Mouse (Mus musculus): ENCODE results near the gene Frs3. TPM values are rescaled to one million over a fixed set of nuclear protein-coding genes. Genes with fewer than 3 reads are reported as not detected.
A peak's percentile ranks its signal among the peaks of the same experiment; 100 is the strongest.
"Not testable (repeated sequence)": the region's sequence is repeated elsewhere in the genome, so short reads cannot be mapped to it uniquely, and the experiment has no call there.

Gene Frs3
- 4.6 and 5.1 TPM in 2 replicates for polyA plus RNA-seq (2016; fragmentation: Nextera tagmentation; extraction: Ambion mirVana)

DNA sequence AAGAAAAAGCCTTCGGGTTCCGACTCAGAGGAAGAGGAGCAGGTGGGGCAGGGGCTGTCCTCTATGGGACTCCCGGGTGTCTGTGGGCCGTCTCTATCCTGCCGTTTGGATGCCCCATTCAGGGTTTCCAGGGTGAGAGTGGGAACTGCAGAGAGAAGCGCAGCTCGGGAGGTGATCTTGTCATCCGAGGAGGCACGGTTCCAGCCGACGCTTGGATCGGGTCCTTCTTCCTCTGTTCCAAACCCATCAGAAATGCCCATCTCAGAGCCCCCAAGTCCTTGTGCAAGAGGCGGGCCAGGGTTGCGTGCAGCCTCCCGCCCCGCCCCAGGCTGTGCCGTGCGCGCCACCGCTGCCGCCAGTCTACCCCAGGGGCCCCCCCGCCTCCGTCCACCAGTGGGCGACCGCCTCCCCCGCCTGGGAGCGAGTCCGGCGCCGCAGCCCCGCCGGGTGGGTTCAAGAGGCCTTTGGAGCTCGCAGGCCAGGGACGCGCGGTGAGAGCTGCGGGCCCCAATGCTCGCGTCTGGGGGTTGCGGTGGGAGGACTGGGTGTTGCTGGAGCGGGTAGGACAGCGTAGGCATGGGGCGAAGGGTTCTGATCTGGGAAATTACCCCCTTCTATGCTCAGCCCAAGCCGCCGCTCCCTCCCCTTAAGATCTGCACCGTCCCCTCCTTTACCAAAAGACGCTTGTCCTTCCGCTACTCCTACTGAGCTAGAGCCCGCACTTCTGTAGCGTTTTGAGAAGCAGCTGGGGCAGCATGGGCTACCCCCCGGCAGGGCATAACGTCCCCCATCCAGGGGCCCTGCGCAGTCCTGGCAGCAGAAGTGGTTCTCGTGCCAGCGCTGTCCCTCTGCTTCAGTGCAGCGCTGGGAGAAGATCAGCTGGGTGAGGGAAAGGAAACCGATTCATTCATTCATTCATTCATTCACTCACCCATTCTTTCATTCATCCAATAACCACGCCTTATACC lies at the start of gene Frs3:
Gene Frs3 (plus strand): TSS at position 423 of the 968 bp plus-strand sequence.
- ATAC-seq (ENCODE audit: insufficient number of reproducible peaks, low FRiP score) = peak; percentile 77
- H3K4me1 ChIP-seq (replicated peaks) = peaks cover 15% of the 10 kb centered on the region
- H3K27me3 ChIP-seq (replicated peaks) = peaks cover 29% of the 10 kb centered on the region; the same call in 1 of the 2 replicates
- no peaks in the 10 kb centered on the region for H3K9me3 ChIP-seq (replicated peaks)
- H3K36me3 ChIP-seq = peaks cover 21% of the 10 kb centered on the region
- WGBS = 3% methylated on average over 57 of the region's 58 CpGs
- H3K9ac ChIP-seq = peak within 1 kb of the TSS; percentile 80
- peak within 1 kb of the TSS; percentile 68 for H3K27ac ChIP-seq (ENCODE audit: poor library complexity, severe bottlenecking)
- peak within 1 kb of the TSS; percentile 98 for H3K4me2 ChIP-seq
- peak within 1 kb of the TSS; percentile 71 for H3K4me3 ChIP-seq

DNA sequence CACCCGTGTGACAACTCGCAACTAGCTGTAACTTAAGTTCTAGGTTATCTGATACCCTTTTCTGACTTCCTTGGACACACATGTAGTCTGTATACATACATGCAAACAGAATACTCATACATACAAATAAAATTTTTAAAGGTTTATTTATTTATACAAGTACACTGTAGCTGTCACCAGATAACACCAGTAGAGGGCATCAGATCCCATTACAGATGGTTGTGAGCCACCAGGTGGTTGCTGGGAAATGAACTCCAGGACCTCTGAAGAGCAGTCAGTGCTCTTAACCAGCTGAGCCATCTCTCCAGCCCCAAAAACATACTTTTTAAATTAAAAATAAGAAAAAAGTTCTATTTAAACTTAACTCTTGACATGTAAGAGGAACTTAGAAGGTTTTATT lies 45.8 kb upstream of the Frs3 start:
- no peak overlapping the region for H3K9ac ChIP-seq
- no peaks in the 10 kb centered on the region for H3K27me3 ChIP-seq (replicated peaks)
- no peak overlapping the region for H3K27ac ChIP-seq (ENCODE audit: poor library complexity, severe bottlenecking)
- WGBS = 81% methylated on average over 2 of the region's 2 CpGs
- no peak for ATAC-seq (ENCODE audit: insufficient number of reproducible peaks, low FRiP score)
- H3K4me1 ChIP-seq (replicated peaks) = peaks cover 2% of the 10 kb centered on the region; the same call in 1 of the 2 replicates
- H3K9me3 ChIP-seq (replicated peaks) = no peaks in the 10 kb centered on the region
- H3K4me3 ChIP-seq = no peak overlapping the region
- H3K4me2 ChIP-seq = no peak overlapping the region
- H3K36me3 ChIP-seq = no peaks in the 10 kb centered on the region

DNA sequence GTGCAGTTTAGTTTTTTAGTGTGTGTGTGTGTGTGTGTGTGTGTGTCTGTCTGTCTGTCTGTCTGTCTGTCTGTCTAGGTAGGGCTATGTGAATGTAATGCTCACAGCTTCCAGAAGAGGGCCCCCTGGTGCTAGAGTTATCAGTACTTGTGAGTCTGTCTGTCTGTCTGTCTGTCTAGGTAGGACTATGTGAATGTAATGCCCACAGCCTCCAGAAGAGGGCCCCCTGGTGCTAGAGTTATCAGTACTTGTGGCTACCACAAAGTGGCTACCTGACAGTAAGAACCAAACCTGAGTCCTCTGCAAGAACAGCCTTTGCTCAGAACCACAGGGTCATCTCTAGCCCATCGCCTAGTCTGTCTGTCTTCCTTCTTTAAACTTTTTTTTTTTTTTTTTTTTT lies 42.1 kb upstream of the Frs3 start:
- Histone ChIP-seq H3K4me1 (replicated peaks) (peaks cover 10% of the 10 kb centered on the region; the same call in 1 of the 2 replicates), H3K36me3 (peaks cover 3% of the 10 kb centered on the region; the same call in 1 of the 2 replicates), H3K27ac (ENCODE audit: poor library complexity, severe bottlenecking) (no peak overlapping the region), H3K4me2 (no peak overlapping the region), H3K27me3 (replicated peaks) (no peaks in the 10 kb centered on the region), H3K9me3 (replicated peaks) (no peaks in the 10 kb centered on the region), H3K4me3 (no peak overlapping the region), H3K9ac (no peak overlapping the region)
- ATAC-seq (ENCODE audit: insufficient number of reproducible peaks, low FRiP score) = no peak
- 85% methylated on average over 1 of the region's 1 CpGs for WGBS

DNA sequence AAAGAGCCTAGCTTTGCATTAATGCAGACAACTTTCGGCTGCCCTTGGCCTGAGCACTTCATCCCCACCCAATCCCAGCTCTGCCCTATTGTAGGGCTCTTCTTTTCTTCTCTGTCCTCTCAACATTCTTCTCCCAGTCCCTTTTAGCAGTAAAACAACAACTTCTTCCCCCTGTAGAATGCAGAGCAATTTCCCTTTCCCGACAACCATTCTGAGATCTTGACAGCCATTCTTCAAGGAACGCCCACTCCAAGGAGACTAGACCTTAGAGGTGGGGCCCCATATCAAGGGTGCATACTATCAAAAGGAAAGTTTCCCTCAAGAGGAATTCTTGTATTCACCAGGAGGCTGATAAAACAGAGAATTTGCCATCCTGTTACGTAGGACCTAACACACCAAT lies 39.9 kb upstream of the Frs3 start:
- WGBS = 59% methylated on average over 4 of the region's 4 CpGs

DNA sequence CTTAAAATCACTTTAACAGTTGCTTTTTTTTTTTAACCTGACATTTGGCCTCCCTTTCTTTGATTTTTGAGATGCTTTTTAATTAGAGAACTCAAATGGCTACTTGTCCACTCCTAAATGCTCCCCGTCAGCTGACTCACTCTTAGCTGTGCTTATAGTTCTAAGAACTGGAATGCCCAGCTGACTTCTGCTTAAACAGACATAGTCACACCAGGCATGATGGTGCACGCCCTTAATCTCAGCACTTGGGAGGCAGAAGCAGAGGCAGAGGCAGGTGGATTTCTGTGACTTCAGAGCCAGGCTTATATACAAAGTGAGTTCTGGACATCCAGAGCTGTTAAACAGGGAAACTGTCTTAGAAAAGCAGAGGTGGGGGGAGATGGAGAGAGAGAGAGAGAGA lies 36.9 kb upstream of the Frs3 start:
- Histone ChIP-seq H3K9ac (no peak overlapping the region), H3K4me2 (no peak overlapping the region), H3K27me3 (replicated peaks) (no peaks in the 10 kb centered on the region), H3K27ac (ENCODE audit: poor library complexity, severe bottlenecking) (no peak overlapping the region), H3K4me1 (replicated peaks) (peaks cover 10% of the 10 kb centered on the region; the same call in 1 of the 2 replicates), H3K9me3 (replicated peaks) (no peaks in the 10 kb centered on the region), H3K4me3 (no peak overlapping the region), H3K36me3 (peaks cover 10% of the 10 kb centered on the region; the same call in 1 of the 2 replicates)
- no peak for ATAC-seq (ENCODE audit: insufficient number of reproducible peaks, low FRiP score)
- WGBS = 81% methylated on average over 2 of the region's 2 CpGs

More for the DNA sequence above, 39.9 kb upstream of the Frs3 start:
- Histone ChIP-seq H3K4me3 (no peak overlapping the region), H3K27me3 (replicated peaks) (no peaks in the 10 kb centered on the region), H3K9me3 (replicated peaks) (no peaks in the 10 kb centered on the region), H3K36me3 (peaks cover 10% of the 10 kb centered on the region; the same call in 1 of the 2 replicates), H3K4me1 (replicated peaks) (peaks cover 10% of the 10 kb centered on the region; the same call in 1 of the 2 replicates), H3K4me2 (no peak overlapping the region), H3K9ac (no peak overlapping the region), H3K27ac (ENCODE audit: poor library complexity, severe bottlenecking) (no peak overlapping the region)
- no peak for ATAC-seq (ENCODE audit: insufficient number of reproducible peaks, low FRiP score)

DNA sequence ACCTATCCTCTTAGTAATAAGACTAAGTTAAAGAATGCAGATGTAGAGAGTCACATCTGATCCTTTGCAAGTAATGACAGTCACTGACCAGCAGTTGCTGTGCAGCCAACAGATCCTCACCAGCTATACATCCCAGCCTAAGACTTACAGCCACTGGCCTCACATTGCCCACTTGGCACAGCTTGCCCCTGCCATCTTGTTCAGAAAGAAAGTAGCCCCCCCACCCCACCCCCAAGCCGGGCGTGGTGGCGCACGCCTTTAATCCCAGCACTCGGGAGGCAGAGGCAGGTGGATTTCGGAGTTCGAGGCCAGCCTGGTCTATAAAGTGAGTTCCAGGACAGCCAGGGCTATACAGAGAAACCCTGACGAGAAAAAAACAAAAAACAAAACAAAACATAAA lies 34.5 kb upstream of the Frs3 start:
- ATAC-seq (ENCODE audit: insufficient number of reproducible peaks, low FRiP score); H3K9ac ChIP-seq: not testable (repeated sequence)
- WGBS = 94% methylated on average over 8 of the region's 8 CpGs

DNA sequence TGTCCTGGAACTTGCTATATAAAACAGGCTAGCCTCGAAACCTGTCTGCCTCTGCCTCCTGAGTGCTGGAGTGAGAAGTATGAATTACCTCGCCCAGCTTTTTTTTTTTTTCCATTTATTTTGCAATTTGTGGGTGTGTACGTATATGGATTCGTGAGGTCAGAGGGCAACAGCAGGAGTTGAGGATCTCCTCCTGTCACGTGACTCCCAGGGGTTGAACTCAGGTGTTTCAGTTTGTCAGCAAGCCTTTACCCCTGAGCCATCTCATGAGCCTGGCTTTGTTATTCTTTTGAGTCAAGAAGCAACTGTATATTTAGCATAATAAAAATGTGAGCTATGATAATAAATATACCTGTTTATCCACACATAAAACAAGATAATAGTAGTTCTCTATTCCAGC lies 33.1 kb upstream of the Frs3 start:
- no peak for ATAC-seq (ENCODE audit: insufficient number of reproducible peaks, low FRiP score)
- no peaks in the 10 kb centered on the region for H3K27me3 ChIP-seq (replicated peaks)
- H3K9ac ChIP-seq = no peak overlapping the region
- H3K4me2 ChIP-seq = no peak overlapping the region
- H3K36me3 ChIP-seq = peaks cover 10% of the 10 kb centered on the region; the same call in 1 of the 2 replicates
- H3K27ac ChIP-seq (ENCODE audit: poor library complexity, severe bottlenecking) = no peak overlapping the region
- WGBS = 84% methylated on average over 5 of the region's 5 CpGs
- no peaks in the 10 kb centered on the region for H3K9me3 ChIP-seq (replicated peaks)
- no peak overlapping the region for H3K4me3 ChIP-seq
- no peaks in the 10 kb centered on the region for H3K4me1 ChIP-seq (replicated peaks)

More for the DNA sequence above, 34.5 kb upstream of the Frs3 start:
- H3K4me3 ChIP-seq; H3K9me3 ChIP-seq (replicated peaks); H3K27ac ChIP-seq (ENCODE audit: poor library complexity, severe bottlenecking); H3K27me3 ChIP-seq (replicated peaks); H3K36me3 ChIP-seq; H3K4me1 ChIP-seq (replicated peaks); H3K4me2 ChIP-seq: not testable (repeated sequence)

DNA sequence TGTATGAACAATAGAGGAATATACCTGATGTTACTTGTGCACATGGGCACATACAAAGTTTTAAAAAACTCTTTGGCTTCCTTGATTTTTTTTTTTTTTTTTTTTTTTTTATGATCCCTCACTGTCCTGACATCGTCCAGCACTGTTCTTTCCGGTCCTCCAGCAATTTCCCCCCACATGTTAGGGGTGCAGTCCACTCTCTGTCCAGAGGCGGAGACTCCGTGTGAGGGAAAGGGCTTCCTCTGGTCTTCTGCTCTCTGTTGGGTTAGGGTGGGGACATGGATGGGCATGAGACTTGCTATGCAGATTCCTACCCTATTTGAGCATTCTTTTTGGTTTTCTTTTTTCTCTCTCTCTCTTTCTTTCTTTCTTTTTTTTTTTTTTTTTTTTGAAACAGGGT lies 30.9 kb upstream of the Frs3 start:
- Histone ChIP-seq H3K36me3 (0 out of 2 replicates have a peak, but pooled peaks cover 7% of the 10 kb centered on the region), H3K9me3 (replicated peaks) (no peaks in the 10 kb centered on the region), H3K4me1 (replicated peaks) (no peaks in the 10 kb centered on the region), H3K4me2 (no peak overlapping the region), H3K9ac (no peak overlapping the region), H3K27ac (ENCODE audit: poor library complexity, severe bottlenecking) (no peak overlapping the region), H3K27me3 (replicated peaks) (no peaks in the 10 kb centered on the region), H3K4me3 (no peak overlapping the region)
- ATAC-seq (ENCODE audit: insufficient number of reproducible peaks, low FRiP score) = no peak
- 81% methylated on average over 4 of the region's 4 CpGs for WGBS

DNA sequence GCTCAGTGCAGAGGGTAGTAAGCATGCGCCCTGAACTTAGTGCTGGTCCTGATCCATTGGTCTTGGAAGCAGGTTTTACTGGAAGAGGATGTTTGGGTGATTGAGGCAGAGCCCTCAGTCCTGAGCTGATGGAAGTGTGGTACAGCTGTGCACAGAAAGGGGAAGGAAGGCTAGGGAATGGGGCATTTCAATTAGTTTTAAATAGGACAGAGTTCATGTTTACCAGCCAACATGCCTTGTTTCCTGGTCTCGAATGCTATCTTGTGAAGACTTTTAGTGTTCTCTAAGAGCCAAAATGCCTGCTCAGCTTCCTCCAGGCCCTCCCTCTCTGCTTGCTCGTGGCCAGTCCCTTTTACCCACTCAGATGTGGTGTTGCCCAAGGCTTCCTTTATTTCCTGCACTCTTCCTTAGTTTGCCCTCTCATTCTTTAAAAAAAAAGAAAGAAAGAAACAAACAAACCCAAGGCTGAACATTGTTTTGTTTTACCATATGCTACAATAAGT lies 30.0 kb upstream of the Frs3 start:
- WGBS = 77% methylated on average over 3 of the region's 3 CpGs
- no peak overlapping the region for H3K4me3 ChIP-seq
- H3K9me3 ChIP-seq (replicated peaks) = no peaks in the 10 kb centered on the region

DNA sequence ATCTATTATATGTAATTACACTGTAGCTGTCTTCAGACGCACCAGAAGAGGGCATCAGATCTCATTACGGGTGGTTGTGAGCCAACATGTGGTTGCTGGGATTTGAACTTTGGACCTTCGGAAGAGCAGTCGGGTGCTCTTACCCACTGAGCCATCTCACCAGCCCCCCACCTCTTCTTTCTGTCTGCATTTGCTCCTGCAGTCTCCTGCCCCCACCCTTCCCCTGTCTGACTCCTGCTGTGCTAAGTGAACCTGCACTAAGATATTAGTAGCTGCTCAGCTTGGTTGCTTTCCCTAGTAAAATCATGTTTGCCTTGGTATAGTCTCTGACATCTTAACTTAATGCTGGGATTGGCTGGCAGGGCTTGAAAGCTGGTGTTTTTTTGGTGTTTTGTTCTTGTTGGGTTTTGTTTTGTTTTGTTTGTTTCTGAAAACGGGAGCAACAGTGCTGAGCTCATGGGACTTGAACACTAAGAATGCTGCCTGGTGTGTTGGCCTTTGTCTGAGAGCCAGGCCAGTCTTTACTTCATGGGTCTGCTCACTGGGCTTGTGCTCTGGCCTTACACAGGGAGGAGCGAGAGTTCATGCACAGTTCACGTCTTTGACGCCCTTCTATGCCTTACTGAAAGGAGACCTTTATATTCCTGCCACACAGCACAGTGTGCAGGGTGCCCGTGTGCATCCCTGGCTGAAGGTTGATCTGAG lies 25.7 kb upstream of the Frs3 start:
- Histone ChIP-seq H3K9me3 (replicated peaks) (no peaks in the 10 kb centered on the region), H3K36me3 (no peaks in the 10 kb centered on the region), H3K27me3 (replicated peaks) (no peaks in the 10 kb centered on the region), H3K4me1 (replicated peaks) (peaks cover 14% of the 10 kb centered on the region), H3K27ac (ENCODE audit: poor library complexity, severe bottlenecking) (no peak overlapping the region), H3K4me2 (no peak overlapping the region), H3K4me3 (no peak overlapping the region), H3K9ac (no peak overlapping the region)
- ATAC-seq (ENCODE audit: insufficient number of reproducible peaks, low FRiP score) = no peak
- WGBS = 67% methylated on average over 9 of the region's 9 CpGs

More for the DNA sequence above, 30.0 kb upstream of the Frs3 start:
- no peak for ATAC-seq (ENCODE audit: insufficient number of reproducible peaks, low FRiP score)
- H3K36me3 ChIP-seq = 0 out of 2 replicates have a peak, but pooled peaks cover 1% of the 10 kb centered on the region
- H3K27me3 ChIP-seq (replicated peaks) = no peaks in the 10 kb centered on the region
- H3K4me1 ChIP-seq (replicated peaks) = peaks cover 6% of the 10 kb centered on the region
- H3K9ac ChIP-seq = no peak overlapping the region
- H3K27ac ChIP-seq (ENCODE audit: poor library complexity, severe bottlenecking) = no peak overlapping the region
- no peak overlapping the region for H3K4me2 ChIP-seq

DNA sequence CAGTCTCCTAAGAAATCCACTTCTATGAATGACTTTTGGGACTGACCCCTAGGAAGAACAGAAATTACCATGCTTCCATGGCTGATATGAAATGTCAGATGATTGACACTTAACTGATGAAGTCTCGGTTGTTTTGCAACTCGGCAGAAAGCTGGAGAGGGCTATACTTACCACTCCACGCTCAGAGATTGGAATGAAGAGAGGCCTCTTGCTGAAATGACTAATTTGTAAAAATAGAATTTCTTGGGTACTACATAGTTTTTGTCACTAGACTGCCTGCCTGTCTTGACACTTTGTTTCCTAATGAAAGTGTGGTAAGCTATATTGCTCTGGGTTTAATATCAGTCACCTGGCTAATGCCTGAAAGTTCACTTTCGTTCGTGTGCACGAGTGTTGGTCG lies 24.4 kb upstream of the Frs3 start:
- H3K9me3 ChIP-seq (replicated peaks) = no peaks in the 10 kb centered on the region
- H3K4me2 ChIP-seq = no peak overlapping the region
- ATAC-seq (ENCODE audit: insufficient number of reproducible peaks, low FRiP score) = no peak
- H3K27me3 ChIP-seq (replicated peaks) = no peaks in the 10 kb centered on the region
- H3K9ac ChIP-seq = no peak overlapping the region
- peaks cover 14% of the 10 kb centered on the region for H3K4me1 ChIP-seq (replicated peaks)
- no peak overlapping the region for H3K27ac ChIP-seq (ENCODE audit: poor library complexity, severe bottlenecking)
- H3K36me3 ChIP-seq = no peaks in the 10 kb centered on the region
- H3K4me3 ChIP-seq = no peak overlapping the region
- WGBS = 72% methylated on average over 7 of the region's 7 CpGs
